Mouse (Mus musculus) thymus, adult 2 months (tissue): ENCODE measurements around the gene Ncstn. TPM values are rescaled to one million over a fixed set of nuclear protein-coding genes. Genes with fewer than 3 reads are reported as not detected.
A peak's percentile ranks its signal among the peaks of the same experiment; 100 is the strongest.

Experiments
- DNase-seq: peaks from one replicate; pipeline ENCODE4 v3.0.0; 2021
- H3K27ac ChIP-seq: fragments of 200-500 bp; 2 replicates; pipeline ENCODE4 v1.5.1; 2012; ENCODE audit warnings: low read length, control low read depth; ENCODE audit not compliant: control insufficient read depth, insufficient read depth
- H3K27me3 ChIP-seq: fragments of 200-500 bp; 2 replicates; pipeline ENCODE4 v1.6.1; 2012; ENCODE audit warnings: mild to moderate bottlenecking, low read length, moderate library complexity, mixed read lengths; ENCODE audit not compliant: control insufficient read depth, insufficient read depth
- H3K36me3 ChIP-seq: fragments of 200-500 bp; 2 replicates; pipeline ENCODE4 v1.6.1; 2012; ENCODE audit warnings: mild to moderate bottlenecking, low read length, moderate library complexity; ENCODE audit not compliant: control insufficient read depth, insufficient read depth
- H3K4me1 ChIP-seq: fragments of 200-500 bp; replicated peaks from 2 replicates; pipeline ENCODE4 v1.6.1; 2012; ENCODE audit warnings: low read length; ENCODE audit not compliant: control insufficient read depth, insufficient read depth
- H3K4me3 ChIP-seq: fragments of 200-500 bp; 2 replicates; pipeline ENCODE4 v1.5.1; 2012; ENCODE audit warnings: mild to moderate bottlenecking, low read length, control low read depth, moderate library complexity; ENCODE audit not compliant: control insufficient read depth, insufficient read depth
- CTCF ChIP-seq: fragments of 200-500 bp; IDR thresholded peaks from 2 replicates; pipeline ENCODE4 v1.5.1; 2012; ENCODE audit warnings: mild to moderate bottlenecking, control low read depth, low read length, moderate library complexity, borderline replicate concordance; ENCODE audit not compliant: control insufficient read depth, poor library complexity, insufficient read depth; ENCODE audit errors: extremely low read depth
- POLR2A ChIP-seq: fragments of 200-500 bp; IDR thresholded peaks from 2 replicates; pipeline ENCODE4 v1.6.1; 2012; ENCODE audit warnings: mild to moderate bottlenecking, low read length, control low read depth, moderate library complexity; ENCODE audit not compliant: control insufficient read depth, poor library complexity, insufficient read depth; ENCODE audit errors: extremely low read depth
- WGBS: fragments of 180-500 bp; shearing (Covaris S2); methylation state at CpG from one replicate; pipeline ENCODE4 v1.1.7; 2018; 5-methylcytosine and 5-hydroxymethylcytosine counted together
- polyA plus RNA-seq: library from polyadenylated mRNA; depleted of rRNA; stranded (reverse); fragments of >200 nt; gene quantifications from 2 replicates; pipeline ENCODE4 v1.2.3, GENCODE M21; 2012; rRNA removed

The Ncstn gene
- 130 and 133 TPM in 2 replicates for polyA plus RNA-seq

DNA sequence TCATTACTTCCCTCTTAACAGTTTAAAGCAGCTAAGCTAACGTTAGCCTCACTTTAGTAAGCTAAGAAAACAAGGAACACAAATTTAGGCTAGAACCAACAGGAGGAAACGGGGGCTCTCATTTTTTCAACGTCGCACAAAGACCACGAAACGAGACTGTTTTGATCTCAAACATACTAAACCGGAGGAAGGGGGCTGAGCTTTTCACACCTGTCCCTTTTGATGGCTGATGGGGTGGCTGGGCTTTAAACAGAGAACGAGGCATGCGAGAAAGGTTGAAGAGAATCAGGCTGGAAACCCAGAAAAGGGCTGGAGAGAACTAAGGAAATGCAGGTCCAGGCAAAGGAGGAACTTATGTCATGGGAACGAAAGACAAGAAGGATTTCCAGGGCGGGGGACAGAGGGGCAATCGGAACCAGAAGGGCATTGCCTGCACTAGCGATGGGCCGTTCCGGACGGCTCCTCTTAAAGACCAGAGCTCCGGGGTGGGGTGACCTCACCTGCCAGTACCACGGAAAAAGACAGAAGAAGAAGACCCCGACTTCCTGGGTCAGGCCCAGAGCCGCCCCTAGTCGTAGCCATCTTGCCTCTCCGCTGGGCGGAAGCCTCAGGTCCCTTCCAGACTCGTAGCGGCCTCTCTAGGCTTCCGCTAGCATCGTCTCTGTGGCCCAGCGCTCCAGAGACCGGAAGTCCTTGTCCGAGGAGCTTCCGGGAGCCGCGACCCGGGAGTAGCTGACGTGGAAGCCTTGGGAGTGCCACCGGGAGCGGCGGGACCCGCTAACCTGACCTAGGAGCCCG, at the start of gene Ncstn, which contains the start of gene Copa:
Ncstn (minus strand) TSS at position 695 of the 798 bp plus-strand sequence.
Copa (plus strand) TSS at position 429 of the 798 bp plus-strand sequence.
- peak within 1 kb of the TSS; percentile 91 for H3K27ac ChIP-seq
- peak; percentile 91 for DNase-seq
- H3K4me3 ChIP-seq, result peak within 1 kb of the TSS; percentile 96
- WGBS, result under 1% methylated on average over 40 of the region's 40 CpGs
- TF ChIP-seq CTCF (0 out of 2 replicates have a peak, but pooled peaks have one; percentile 37), POLR2A (peak; percentile 54; the same call in 1 of the 2 replicates)
- H3K36me3 ChIP-seq, result peaks cover 15% of the 10 kb centered on the region
- H3K4me1 ChIP-seq, result peaks cover 4% of the 10 kb centered on the region; the same call in 1 of the 2 replicates
- H3K27me3 ChIP-seq, result no peaks in the 10 kb centered on the region

DNA sequence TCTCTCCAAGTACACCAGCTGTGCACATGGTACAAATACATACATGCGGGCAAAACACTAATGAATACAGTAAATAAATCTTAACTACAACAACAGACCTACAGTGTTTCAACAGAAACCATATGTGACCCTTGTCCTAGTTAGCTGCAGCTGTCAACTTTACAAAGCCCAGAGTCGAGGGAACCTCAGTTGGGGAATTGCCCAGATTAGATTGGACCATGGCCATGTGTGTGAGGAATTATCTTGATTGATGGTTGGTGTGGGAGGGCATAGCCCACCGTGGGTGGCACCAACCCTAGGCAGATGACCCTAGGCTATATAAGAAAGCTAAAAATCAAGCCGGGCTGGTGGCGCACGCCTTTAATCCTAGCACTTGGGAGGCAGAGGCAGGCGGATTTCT, 49.7 kb upstream of the Ncstn start:
- Histone ChIP-seq H3K27ac (no peak overlapping the region), H3K27me3 (no peaks in the 10 kb centered on the region), H3K4me3 (no peak overlapping the region), H3K36me3 (peaks cover 44% of the 10 kb centered on the region), H3K4me1 (peaks cover 4% of the 10 kb centered on the region)
- TF ChIP-seq CTCF, result no peak
- 97% methylated on average over 7 of the region's 7 CpGs for WGBS
- no peak for DNase-seq

DNA sequence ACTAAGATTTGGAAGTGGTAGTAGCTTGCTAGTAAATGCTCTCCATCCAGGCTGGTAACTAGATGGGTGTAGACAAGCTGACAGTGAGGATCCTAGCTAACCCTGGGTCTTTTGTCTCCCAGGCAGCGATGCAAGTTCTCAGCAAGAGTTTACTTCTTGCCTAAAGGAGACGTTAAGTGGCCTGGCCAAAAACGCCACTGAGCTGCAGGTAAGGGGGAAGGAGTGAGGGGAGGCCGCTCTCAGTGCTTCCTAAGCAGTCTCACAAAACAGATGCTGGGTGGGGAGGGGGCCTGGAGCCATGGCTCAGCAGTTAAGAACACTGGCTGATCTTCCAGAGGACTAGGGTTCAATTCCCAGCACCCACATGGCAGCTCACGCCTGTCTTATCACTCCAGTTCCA, 47.2 kb upstream of the Ncstn start:
- TF ChIP-seq CTCF (no peak), POLR2A (no peak)
- peaks cover 38% of the 10 kb centered on the region for H3K36me3 ChIP-seq
- 100% methylated on average over 5 of the region's 5 CpGs for WGBS

DNA sequence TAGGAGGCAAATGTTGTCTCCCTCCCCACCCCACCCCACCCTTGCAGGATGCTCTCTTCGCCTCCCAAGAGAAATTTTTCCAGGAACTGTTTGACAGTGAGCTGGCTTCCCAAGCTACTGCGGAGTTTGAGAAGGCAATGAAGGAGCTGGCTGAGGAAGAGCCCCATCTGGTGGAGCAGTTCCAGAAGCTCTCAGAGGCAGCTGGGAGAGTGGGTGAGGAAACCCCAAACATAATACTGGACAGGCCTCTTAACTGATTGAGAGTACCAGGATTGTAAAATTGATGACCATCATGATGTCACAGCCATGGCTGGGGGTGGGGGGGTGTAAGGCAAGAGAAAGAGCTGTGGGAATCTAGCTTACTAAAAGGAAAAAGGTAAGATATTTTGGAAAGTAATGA, 46.5 kb upstream of the Ncstn start:
- WGBS, result 89% methylated on average over 2 of the region's 2 CpGs
- no peaks in the 10 kb centered on the region for H3K27me3 ChIP-seq

More for the DNA sequence above, 47.2 kb upstream of the Ncstn start:
- Histone ChIP-seq H3K27me3 (no peaks in the 10 kb centered on the region), H3K27ac (no peak overlapping the region), H3K4me1 (peaks cover 7% of the 10 kb centered on the region), H3K4me3 (no peak overlapping the region)
- no peak for DNase-seq

GRCm38 (mm10) chr1:172128563-172128962, 46.0 kb upstream of the Ncstn start:
- Histone ChIP-seq H3K27ac (no peak overlapping the region), H3K4me1 (peaks cover 7% of the 10 kb centered on the region), H3K4me3 (no peak overlapping the region), H3K27me3 (no peaks in the 10 kb centered on the region), H3K36me3 (peaks cover 26% of the 10 kb centered on the region)
- TF ChIP-seq POLR2A, result no peak
- no peak for TF ChIP-seq CTCF
- DNase-seq, result no peak
- WGBS, result 96% methylated on average over 15 of the region's 15 CpGs

More for the DNA sequence above, 46.5 kb upstream of the Ncstn start:
- Histone ChIP-seq H3K27ac (no peak overlapping the region), H3K4me3 (no peak overlapping the region), H3K4me1 (peaks cover 7% of the 10 kb centered on the region), H3K36me3 (peaks cover 31% of the 10 kb centered on the region)
- DNase-seq, result no peak
- no peak for TF ChIP-seq POLR2A
- TF ChIP-seq CTCF, result no peak

DNA sequence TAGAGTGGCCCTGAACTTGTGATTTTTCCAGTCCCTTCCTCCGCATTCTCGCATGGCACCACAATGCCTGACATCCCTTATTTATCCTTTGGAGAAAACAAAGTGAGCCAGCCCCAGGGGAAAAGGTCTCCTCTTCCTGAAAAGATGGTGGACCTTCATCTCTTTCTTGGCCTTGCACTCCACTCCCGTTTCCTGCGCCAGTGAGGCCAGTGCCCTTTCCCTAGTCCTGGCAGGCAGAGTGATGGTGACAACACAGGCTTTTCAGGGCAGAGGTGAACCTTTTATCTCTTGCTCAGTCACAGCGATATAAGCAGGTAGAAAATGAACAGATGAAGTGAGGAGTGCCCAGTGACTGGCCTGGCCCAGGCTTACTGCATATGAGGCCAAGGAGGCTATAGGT, 44.9 kb upstream of the Ncstn start:
- H3K27me3 ChIP-seq, result no peaks in the 10 kb centered on the region
- DNase-seq, result no peak
- no peak overlapping the region for H3K27ac ChIP-seq
- H3K4me1 ChIP-seq, result peaks cover 7% of the 10 kb centered on the region
- H3K4me3 ChIP-seq, result no peak overlapping the region
- peaks cover 21% of the 10 kb centered on the region for H3K36me3 ChIP-seq
- WGBS, result 73% methylated on average over 5 of the region's 5 CpGs
- TF ChIP-seq CTCF, result no peak
- no peak for TF ChIP-seq POLR2A
